Mouse (Mus musculus): ENCODE results near the gene Cbx4.

DNA sequence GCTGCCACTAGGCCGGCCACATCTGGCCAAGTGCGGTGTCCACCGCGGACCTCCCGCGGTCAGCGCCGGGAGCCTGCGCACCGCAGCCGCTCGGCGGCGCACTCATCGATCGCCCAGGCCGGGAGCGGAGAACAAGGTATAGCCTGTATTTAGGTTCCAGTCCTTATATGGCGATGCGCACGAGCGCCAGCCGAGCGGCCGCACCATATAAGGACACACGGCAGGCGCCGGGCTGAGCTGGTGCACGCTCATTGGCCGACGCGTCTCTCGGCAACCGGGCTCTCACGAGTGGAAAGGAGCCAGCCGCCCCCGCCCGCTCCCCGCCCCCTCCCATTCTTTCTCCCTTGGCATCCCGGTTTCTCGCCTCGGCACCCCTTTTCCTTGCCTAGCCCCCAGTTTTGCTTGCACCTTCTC, 32.8 kb downstream of the Cbx4 start:
- TF ChIP-seq CTCF (IDR thresholded peaks at IDR 0.05; ENCODE audit: low read depth) (peak; percentile 8; the same call in 1 of the 2 replicates), EP300 (IDR thresholded peaks at IDR 0.05; ENCODE audit: low read depth) (0 out of 2 replicates have a peak, but pooled peaks have one; percentile 3)

Data from heart, postnatal 0 days (tissue).